Mouse (Mus musculus) heart, embryonic 16.5 days (tissue): ENCODE measurements around the gene Trit1. TPM values are rescaled to one million over a fixed set of nuclear protein-coding genes. Genes with fewer than 3 reads are reported as not detected.

Experiments
- ATAC-seq: fragments of 200-750 bp; cut with Nextera tagmentation; replicated peaks from 2 replicates; pipeline ENCODE4 v1.8.0; 2017; ENCODE audit warnings: moderate number of reproducible peaks; ENCODE audit not compliant: insufficient read depth, low FRiP score; ENCODE audit errors: extremely low read depth
- H3K27ac ChIP-seq: fragments of 300-500 bp; sonication (generic); 2 replicates; pipeline ENCODE4 v1.5.1; 2014; ENCODE audit warnings: mild to moderate bottlenecking, low read length, control low read depth, moderate library complexity
- H3K27me3 ChIP-seq: fragments of 300-500 bp; sonication (generic); 2 replicates; pipeline ENCODE4 v1.6.1; 2014; ENCODE audit warnings: low read length, mixed read lengths; ENCODE audit not compliant: control insufficient read depth, insufficient read depth
- H3K36me3 ChIP-seq: fragments of 300-500 bp; sonication (generic); 2 replicates; pipeline ENCODE4 v1.6.1; 2014; ENCODE audit not compliant: control insufficient read depth, insufficient read depth
- H3K4me1 ChIP-seq: fragments of 300-500 bp; sonication (generic); 2 replicates; pipeline ENCODE4 v1.6.1; 2014; ENCODE audit warnings: low read length, mixed read lengths; ENCODE audit not compliant: control insufficient read depth, insufficient read depth
- H3K4me2 ChIP-seq: fragments of 300-500 bp; sonication (generic); 2 replicates; pipeline ENCODE4 v1.6.1; 2014; ENCODE audit warnings: low read depth, mild to moderate bottlenecking, control low read depth, low read length
- H3K4me3 ChIP-seq: fragments of 300-500 bp; sonication (generic); 2 replicates; pipeline ENCODE4 v1.5.1; 2014; ENCODE audit warnings: mild to moderate bottlenecking, control low read depth, low read length
- H3K9ac ChIP-seq: fragments of 300-500 bp; sonication (generic); 2 replicates; pipeline ENCODE4 v1.6.1; 2014; ENCODE audit warnings: low read length, control low read depth
- H3K9me3 ChIP-seq: fragments of 300-500 bp; sonication (generic); replicated peaks from 2 replicates; pipeline ENCODE4 v1.6.1; 2016; ENCODE audit warnings: low read length; ENCODE audit not compliant: control insufficient read depth
- WGBS: fragments of 180-500 bp; shearing (Covaris S2); extraction: QIAGEN DNeasy Blood & Tissue Kit; methylation state at CpG from one replicate; pipeline ENCODE4 v1.1.7; 2014; 5-methylcytosine and 5-hydroxymethylcytosine counted together
- polyA plus RNA-seq: library from polyadenylated mRNA; unstranded; fragments of >200 nt; fragmentation: Nextera tagmentation; extraction: Ambion mirVana; gene quantifications from 2 replicates; pipeline ENCODE4 v1.2.1, GENCODE M21; 2015

The Trit1 gene
- polyA plus RNA-seq, result 9.9 and 11.0 TPM in 2 replicates

DNA sequence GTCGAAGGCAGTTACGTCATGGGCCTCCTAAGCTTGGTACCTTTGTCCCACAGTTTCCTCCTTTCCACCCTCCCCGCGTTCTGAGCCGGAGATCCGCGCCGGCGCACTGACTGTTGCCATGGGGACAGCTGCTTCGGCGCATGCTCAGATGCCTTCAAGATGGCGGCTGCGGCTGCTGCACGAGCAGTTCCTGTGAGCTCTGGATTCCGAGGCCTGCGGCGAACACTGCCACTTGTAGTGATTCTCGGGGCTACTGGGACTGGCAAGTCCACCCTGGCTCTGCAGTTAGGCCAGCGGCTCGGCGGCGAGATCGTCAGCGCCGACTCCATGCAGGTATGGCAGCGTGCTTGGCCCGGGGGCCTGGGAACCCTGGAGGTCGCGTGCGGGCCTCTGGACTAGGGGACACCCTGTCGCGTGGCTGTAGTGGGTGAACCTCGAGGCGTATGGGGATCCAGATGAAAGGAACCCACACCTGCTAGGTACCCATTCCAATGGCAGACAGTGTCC, at the start of gene Trit1:
Gene Trit1 (plus strand): TSS at position 147 of the 507 bp plus-strand sequence.
- peaks cover 12% of the 10 kb centered on the region for H3K4me1 ChIP-seq
- H3K9ac ChIP-seq, result peak within 1 kb of the TSS; percentile 93
- H3K27me3 ChIP-seq, result no peaks in the 10 kb centered on the region
- H3K4me3 ChIP-seq, result peak within 1 kb of the TSS; percentile 93
- H3K9me3 ChIP-seq, result no peaks in the 10 kb centered on the region
- ATAC-seq, result peak; percentile 92
- under 1% methylated on average over 34 of the region's 34 CpGs for WGBS
- no peaks in the 10 kb centered on the region for H3K36me3 ChIP-seq
- peak within 1 kb of the TSS; percentile 81 for H3K4me2 ChIP-seq
- H3K27ac ChIP-seq, result peak within 1 kb of the TSS; percentile 90

DNA sequence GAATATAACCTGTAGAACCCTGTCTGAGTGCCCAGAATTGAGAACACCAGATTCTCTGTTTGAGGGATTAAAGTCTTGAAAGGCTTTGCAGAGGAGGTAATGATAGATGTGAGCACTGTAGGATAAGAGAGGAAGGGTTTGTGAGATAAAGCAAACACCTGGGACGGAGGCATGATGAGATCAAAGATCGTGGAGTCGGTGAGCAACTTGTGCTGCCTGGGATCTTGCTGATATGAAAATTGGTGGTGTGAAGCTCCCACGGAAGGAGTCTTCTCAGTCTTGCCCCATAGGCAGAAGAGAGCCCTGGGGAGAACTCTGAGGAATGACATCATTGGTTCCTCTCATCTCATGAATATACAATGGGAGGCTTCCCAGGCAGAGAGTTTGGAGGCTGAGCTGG, 48.3 kb upstream of the Trit1 start:
- 43% methylated on average over 4 of the region's 4 CpGs for WGBS
- Histone ChIP-seq H3K4me2 (no peak overlapping the region), H3K9me3 (no peaks in the 10 kb centered on the region), H3K27ac (no peak overlapping the region), H3K36me3 (no peaks in the 10 kb centered on the region), H3K9ac (no peak overlapping the region), H3K27me3 (0 out of 2 replicates have a peak, but pooled peaks cover 3% of the 10 kb centered on the region), H3K4me3 (no peak overlapping the region), H3K4me1 (no peaks in the 10 kb centered on the region)
- no peak for ATAC-seq

DNA sequence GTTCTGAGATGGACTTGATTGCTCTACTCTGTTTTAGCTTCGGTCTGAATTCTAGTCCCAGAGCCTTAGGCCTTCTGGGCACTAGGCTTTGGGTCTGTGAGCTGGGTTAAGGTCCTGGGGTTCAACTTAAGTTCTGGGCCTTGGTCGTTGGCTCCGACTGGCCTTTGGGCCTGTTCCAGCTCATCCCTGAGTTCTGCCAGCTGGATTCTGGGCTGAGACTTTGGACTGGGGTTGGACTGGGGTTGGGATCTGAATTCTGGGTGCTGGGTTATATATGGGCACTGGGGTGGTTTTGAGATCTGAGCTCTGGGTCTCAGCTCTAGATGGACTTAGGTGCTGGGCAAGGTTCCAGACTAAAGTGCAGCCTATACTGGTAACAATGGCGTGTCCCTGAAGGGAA, 45.2 kb upstream of the Trit1 start:
- no peaks in the 10 kb centered on the region for H3K9me3 ChIP-seq
- H3K4me1 ChIP-seq, result no peaks in the 10 kb centered on the region
- peaks cover 3% of the 10 kb centered on the region; the same call in 1 of the 2 replicates for H3K27me3 ChIP-seq
- 73% methylated on average over 4 of the region's 4 CpGs for WGBS
- no peak overlapping the region for H3K4me2 ChIP-seq
- no peaks in the 10 kb centered on the region for H3K36me3 ChIP-seq
- no peak overlapping the region for H3K9ac ChIP-seq
- no peak overlapping the region for H3K4me3 ChIP-seq
- no peak for ATAC-seq
- no peak overlapping the region for H3K27ac ChIP-seq

DNA sequence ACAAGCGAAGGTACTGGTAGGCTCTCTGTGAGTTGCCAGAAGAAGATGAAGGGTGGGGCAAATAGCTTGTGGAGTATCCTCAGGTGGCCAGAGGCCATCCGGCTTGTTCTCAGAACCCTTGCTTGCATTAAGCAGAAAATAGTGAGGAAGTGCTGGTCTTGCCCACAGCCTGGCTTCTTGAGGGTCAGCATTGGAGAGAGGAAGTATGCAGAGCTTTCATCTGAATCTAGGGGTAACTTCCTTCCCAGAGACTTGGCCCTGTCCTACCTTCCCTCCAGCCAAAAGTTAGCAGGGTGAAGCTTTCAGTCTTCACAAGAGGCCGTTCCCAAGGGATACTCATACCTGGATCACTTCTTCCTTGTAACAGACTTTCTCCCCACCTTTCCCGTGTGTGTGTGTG, 44.8 kb upstream of the Trit1 start:
- H3K4me2 ChIP-seq, result no peak overlapping the region
- H3K27ac ChIP-seq, result no peak overlapping the region
- no peak for ATAC-seq
- H3K36me3 ChIP-seq, result no peaks in the 10 kb centered on the region
- no peaks in the 10 kb centered on the region for H3K9me3 ChIP-seq
- H3K4me3 ChIP-seq, result no peak overlapping the region
- peaks cover 3% of the 10 kb centered on the region; the same call in 1 of the 2 replicates for H3K27me3 ChIP-seq
- H3K9ac ChIP-seq, result no peak overlapping the region
- H3K4me1 ChIP-seq, result no peaks in the 10 kb centered on the region
- 68% methylated on average over 4 of the region's 4 CpGs for WGBS

DNA sequence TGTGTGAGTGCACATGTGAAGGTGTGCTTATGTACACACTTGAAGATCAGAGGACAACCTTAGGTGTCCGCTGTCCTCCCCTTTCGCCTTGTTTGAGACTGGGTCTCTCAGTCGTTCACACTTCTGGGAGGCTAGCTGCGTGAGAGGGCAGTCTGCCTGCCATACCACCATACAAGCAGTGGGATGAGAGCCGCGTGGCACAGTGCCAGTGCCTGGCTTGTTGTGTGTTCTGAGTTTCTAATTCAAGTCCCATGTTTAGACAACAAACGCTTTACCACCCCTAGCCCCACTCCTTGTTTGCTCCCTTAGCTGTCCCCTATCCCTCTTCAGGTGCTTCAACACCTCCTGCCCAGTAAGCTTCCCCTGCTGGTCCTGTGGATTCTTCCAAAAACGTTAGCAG, 44.3 kb upstream of the Trit1 start:
- H3K4me2 ChIP-seq, result no peak overlapping the region
- H3K27me3 ChIP-seq, result peaks cover 3% of the 10 kb centered on the region; the same call in 1 of the 2 replicates
- 55% methylated on average over 8 of the region's 8 CpGs for WGBS
- no peak overlapping the region for H3K4me3 ChIP-seq
- no peak overlapping the region for H3K27ac ChIP-seq
- no peak for ATAC-seq
- H3K36me3 ChIP-seq, result no peaks in the 10 kb centered on the region
- H3K4me1 ChIP-seq, result no peaks in the 10 kb centered on the region
- no peak overlapping the region for H3K9ac ChIP-seq
- no peaks in the 10 kb centered on the region for H3K9me3 ChIP-seq

DNA sequence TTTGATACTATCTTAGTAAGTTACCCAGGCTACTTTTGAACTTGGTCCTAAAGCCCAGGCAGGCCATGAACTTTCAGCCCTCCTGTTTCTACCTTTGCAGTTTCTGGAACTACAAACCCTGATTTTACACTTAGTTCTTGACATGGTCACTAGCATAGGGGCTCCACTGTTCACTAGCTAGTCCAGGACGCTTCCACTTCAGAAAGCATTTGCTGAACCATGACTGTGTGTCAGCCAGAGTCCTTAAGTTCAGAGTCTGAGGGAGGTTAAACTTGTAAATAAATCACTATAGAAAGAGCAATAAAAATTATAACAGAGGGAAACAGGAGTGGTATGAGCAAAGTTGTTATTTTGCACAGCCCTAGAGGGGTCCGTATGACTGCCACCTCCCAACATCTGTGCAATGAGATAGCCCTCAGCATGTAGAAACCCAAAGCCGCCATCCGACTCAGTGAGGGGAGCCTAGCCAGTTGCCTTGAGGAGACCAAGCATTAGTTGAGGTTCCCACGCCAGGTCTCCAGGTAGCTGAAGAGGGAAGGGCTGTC, 41.3 kb upstream of the Trit1 start:
- no peaks in the 10 kb centered on the region for H3K9me3 ChIP-seq
- no peak overlapping the region for H3K27ac ChIP-seq
- ATAC-seq, result no peak
- no peaks in the 10 kb centered on the region for H3K36me3 ChIP-seq
- H3K4me3 ChIP-seq, result no peak overlapping the region
- H3K9ac ChIP-seq, result no peak overlapping the region
- 82% methylated on average over 5 of the region's 5 CpGs for WGBS
- H3K4me2 ChIP-seq, result no peak overlapping the region
- H3K27me3 ChIP-seq, result peaks cover 3% of the 10 kb centered on the region; the same call in 1 of the 2 replicates
- H3K4me1 ChIP-seq, result no peaks in the 10 kb centered on the region

DNA sequence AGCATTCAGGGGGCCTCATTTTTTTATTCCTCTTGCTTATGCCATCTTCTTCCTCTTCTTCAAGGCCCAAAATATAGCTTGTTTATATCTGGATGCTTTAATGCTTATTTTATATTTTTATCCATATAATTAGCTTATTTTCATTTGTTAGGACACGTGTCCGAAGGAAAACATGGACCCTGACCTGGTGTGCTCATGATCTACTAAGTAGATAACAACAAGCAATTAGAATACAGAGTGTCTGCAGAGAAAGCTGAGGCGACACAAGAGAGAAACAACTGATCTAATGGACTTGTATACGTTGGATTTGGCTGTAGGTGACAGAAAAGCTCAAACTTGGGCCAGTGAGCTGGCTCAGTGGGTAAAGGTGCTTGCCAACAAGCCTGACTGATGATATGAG, 39.5 kb upstream of the Trit1 start:
- WGBS, result 75% methylated on average over 4 of the region's 4 CpGs

DNA sequence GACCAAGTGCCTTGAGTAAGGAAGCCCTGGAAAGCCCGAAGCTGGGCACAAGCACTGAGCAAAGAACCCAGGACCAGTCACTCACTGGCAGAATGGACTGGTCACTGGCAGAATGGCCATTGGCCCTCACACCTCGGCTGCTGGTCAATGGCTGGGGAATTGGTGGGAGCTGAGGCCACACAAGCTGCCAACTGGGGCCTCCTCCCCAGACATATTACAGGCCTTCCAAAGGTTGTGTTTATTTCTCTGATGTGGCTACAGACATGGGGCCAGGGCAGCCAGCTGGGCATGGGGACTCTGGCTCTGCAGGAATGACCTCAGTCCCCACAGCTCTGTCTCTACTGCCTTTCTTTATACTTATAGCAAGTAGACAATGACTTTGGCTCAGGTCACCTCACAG, 37.5 kb upstream of the Trit1 start:
- H3K27me3 ChIP-seq, result peaks cover 11% of the 10 kb centered on the region
- H3K4me3 ChIP-seq, result no peak overlapping the region
- H3K9me3 ChIP-seq, result no peaks in the 10 kb centered on the region
- H3K4me1 ChIP-seq, result no peaks in the 10 kb centered on the region
- ATAC-seq, result no peak
- H3K4me2 ChIP-seq, result no peak overlapping the region
- H3K9ac ChIP-seq, result no peak overlapping the region
- no peak overlapping the region for H3K27ac ChIP-seq
- WGBS, result 74% methylated on average over 2 of the region's 2 CpGs
- no peaks in the 10 kb centered on the region for H3K36me3 ChIP-seq

More for the DNA sequence above, 39.5 kb upstream of the Trit1 start:
- ATAC-seq, result no peak
- Histone ChIP-seq H3K9me3 (no peaks in the 10 kb centered on the region), H3K4me1 (no peaks in the 10 kb centered on the region), H3K27ac (no peak overlapping the region), H3K4me2 (no peak overlapping the region), H3K4me3 (no peak overlapping the region), H3K36me3 (no peaks in the 10 kb centered on the region), H3K27me3 (no peaks in the 10 kb centered on the region; the same call in 1 of the 2 replicates), H3K9ac (no peak overlapping the region)

DNA sequence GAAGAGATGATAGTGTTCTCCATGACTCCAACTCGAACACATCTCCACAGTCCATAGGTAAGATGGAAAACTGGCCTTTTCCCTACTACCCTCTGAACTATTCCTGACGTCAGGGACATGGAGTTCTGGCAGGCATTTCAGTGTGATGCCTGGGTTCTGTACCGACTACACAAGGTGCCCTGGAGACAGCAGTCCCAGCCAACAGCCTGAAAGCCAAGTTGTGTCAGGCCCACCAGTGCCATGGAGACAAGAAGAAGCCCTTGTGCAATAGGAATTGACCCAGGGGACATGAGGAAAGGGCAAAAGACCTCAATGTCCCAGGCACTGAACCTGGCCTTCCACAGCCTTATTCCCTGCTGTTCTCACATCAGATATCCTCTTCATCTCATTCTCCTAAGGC, 36.6 kb upstream of the Trit1 start:
- WGBS, result 62% methylated on average over 3 of the region's 3 CpGs
- Histone ChIP-seq H3K36me3 (no peaks in the 10 kb centered on the region), H3K9ac (no peak overlapping the region), H3K9me3 (no peaks in the 10 kb centered on the region), H3K4me2 (no peak overlapping the region), H3K27me3 (peaks cover 19% of the 10 kb centered on the region), H3K27ac (no peak overlapping the region), H3K4me1 (no peaks in the 10 kb centered on the region), H3K4me3 (no peak overlapping the region)
- ATAC-seq, result no peak
